Mouse (Mus musculus) neural tube, embryonic 11.5 days (tissue): ENCODE results near the gene Ttc17. TPM values are rescaled to one million over a fixed set of nuclear protein-coding genes. Genes with fewer than 3 reads are reported as not detected.
A peak's percentile ranks its signal among the peaks of the same experiment; 100 is the strongest.

Experiments
- ATAC-seq: fragments of 200-750 bp; cut with Nextera tagmentation; 2 replicates; pipeline ENCODE4 v1.8.0; 2017; ENCODE audit warnings: moderate number of reproducible peaks, mild to moderate bottlenecking, moderate TSS enrichment, moderate library complexity; ENCODE audit not compliant: insufficient read depth, low FRiP score, low TSS enrichment
- DNase-seq: peaks from one replicate; pipeline ENCODE4 v3.0.0-alpha.2; 2015; ENCODE audit warnings: low spot score
- H3K27ac ChIP-seq: fragments of 300-500 bp; sonication (generic); 2 replicates; pipeline ENCODE4 v1.5.1; 2014; ENCODE audit warnings: low read depth, mild to moderate bottlenecking, low read length
- H3K27me3 ChIP-seq: fragments of 300-500 bp; sonication (generic); 2 replicates; pipeline ENCODE4 v1.6.1; 2014; ENCODE audit warnings: mild to moderate bottlenecking, low read length, mixed read lengths; ENCODE audit not compliant: control insufficient read depth, insufficient read depth
- H3K36me3 ChIP-seq: fragments of 300-500 bp; sonication (generic); 2 replicates; pipeline ENCODE4 v1.6.1; 2014; ENCODE audit warnings: mild to moderate bottlenecking, low read length, moderate library complexity, mixed read lengths; ENCODE audit not compliant: control insufficient read depth, insufficient read depth
- H3K4me1 ChIP-seq: fragments of 300-500 bp; sonication (generic); 2 replicates; pipeline ENCODE4 v1.6.1; 2014; ENCODE audit warnings: low read length, mixed read lengths; ENCODE audit not compliant: control insufficient read depth, insufficient read depth
- H3K4me2 ChIP-seq: fragments of 300-500 bp; sonication (generic); 2 replicates; pipeline ENCODE4 v1.6.1; 2014; ENCODE audit warnings: low read depth, mild to moderate bottlenecking, moderate library complexity
- H3K4me3 ChIP-seq: fragments of 300-500 bp; sonication (generic); 2 replicates; pipeline ENCODE4 v1.5.1; 2014; ENCODE audit warnings: low read depth, low read length
- H3K9ac ChIP-seq: fragments of 300-500 bp; sonication (generic); 2 replicates; pipeline ENCODE4 v1.6.1; 2014; ENCODE audit warnings: mild to moderate bottlenecking, low read length
- H3K9me3 ChIP-seq: fragments of 300-500 bp; sonication (generic); 2 replicates; pipeline ENCODE4 v1.6.1; 2016; ENCODE audit warnings: low read length; ENCODE audit not compliant: control insufficient read depth
- WGBS: fragments of 180-500 bp; shearing (Covaris S2); extraction: QIAGEN DNeasy Blood & Tissue Kit; methylation state at CpG from one replicate; pipeline ENCODE4 v1.1.7; 2014; 5-methylcytosine and 5-hydroxymethylcytosine counted together
- polyA plus RNA-seq: library from polyadenylated mRNA; unstranded; fragments of >200 nt; fragmentation: Nextera tagmentation; extraction: Ambion mirVana; gene quantifications from 2 replicates; pipeline ENCODE4 v1.2.1, GENCODE M21; 2014

The Ttc17 gene
- polyA plus RNA-seq, 1 experiment from 2014 or later, result 13.7 TPM

GRCm38 (mm10) chr2:94407021-94407420 is 532 bp upstream of the Ttc17 start:
- DNase-seq, result no peak
- Histone ChIP-seq H3K36me3 (peaks cover 4% of the 10 kb centered on the region; the same call in 1 of the 2 replicates), H3K4me3 (peak overlapping the region; percentile 59), H3K27me3 (no peaks in the 10 kb centered on the region), H3K4me1 (peaks cover 7% of the 10 kb centered on the region; the same call in 1 of the 2 replicates), H3K9me3 (no peaks in the 10 kb centered on the region), H3K4me2 (peak overlapping the region; percentile 63), H3K9ac (peak overlapping the region; percentile 72; the same call in 1 of the 2 replicates), H3K27ac (no peak overlapping the region)
- 0 out of 2 replicates have a peak, but pooled peaks have one; percentile 5 for ATAC-seq
- WGBS, result 5% methylated on average over 13 of the region's 13 CpGs

GRCm38 (mm10) chr2:94405397-94406082 is 949 bp downstream of the Ttc17 start:
- 11% methylated on average over 21 of the region's 21 CpGs for WGBS
- DNase-seq, result no peak
- no peak overlapping the region for H3K27ac ChIP-seq

GRCm38 (mm10) chr2:94404512-94405240 is 1.8 kb downstream of the Ttc17 start:
- no peak for DNase-seq
- peaks cover 7% of the 10 kb centered on the region; the same call in 1 of the 2 replicates for H3K4me1 ChIP-seq
- H3K4me3 ChIP-seq, result no peak overlapping the region
- WGBS, result 74% methylated on average over 10 of the region's 10 CpGs
- H3K36me3 ChIP-seq, result no peaks in the 10 kb centered on the region
- H3K4me2 ChIP-seq, result no peak overlapping the region
- H3K9ac ChIP-seq, result no peak overlapping the region
- H3K9me3 ChIP-seq, result no peaks in the 10 kb centered on the region
- no peak for ATAC-seq
- no peaks in the 10 kb centered on the region for H3K27me3 ChIP-seq
- no peak overlapping the region for H3K27ac ChIP-seq

More at GRCm38 (mm10) chr2:94405397-94406082, 949 bp downstream of the Ttc17 start:
- H3K4me2 ChIP-seq, result peak overlapping the region; percentile 63
- peak overlapping the region; percentile 59 for H3K4me3 ChIP-seq
- peaks cover 7% of the 10 kb centered on the region; the same call in 1 of the 2 replicates for H3K4me1 ChIP-seq
- no peaks in the 10 kb centered on the region; the same call in 1 of the 2 replicates for H3K36me3 ChIP-seq
- no peaks in the 10 kb centered on the region for H3K27me3 ChIP-seq
- peak overlapping the region; percentile 72 for H3K9ac ChIP-seq
- no peaks in the 10 kb centered on the region for H3K9me3 ChIP-seq
- ATAC-seq, result no peak

DNA sequence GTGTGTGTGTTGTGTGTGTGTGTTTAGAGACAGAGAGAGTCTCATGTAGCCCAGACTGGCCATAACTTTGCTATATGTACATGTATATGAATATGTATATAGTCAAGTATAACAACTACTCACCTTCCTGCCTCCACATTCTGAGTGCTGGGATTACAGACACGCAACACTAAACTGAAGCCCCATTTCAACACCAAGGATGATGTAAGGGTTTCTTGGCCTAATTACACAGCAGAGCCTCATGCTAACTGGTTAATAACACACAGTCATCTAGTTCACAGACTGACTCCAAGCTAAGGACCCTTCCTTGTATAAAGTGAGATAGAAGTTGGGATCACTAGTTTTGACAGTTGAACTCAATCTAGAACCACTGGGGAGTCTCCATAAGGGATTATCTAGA is 3.9 kb downstream of the Ttc17 start:
- H3K36me3 ChIP-seq, result no peaks in the 10 kb centered on the region
- no peak overlapping the region for H3K9ac ChIP-seq
- ATAC-seq (no peak), DNase-seq (no peak)
- WGBS, result 94% methylated on average over 1 of the region's 1 CpGs
- no peaks in the 10 kb centered on the region for H3K9me3 ChIP-seq
- H3K4me3 ChIP-seq, result no peak overlapping the region
- no peaks in the 10 kb centered on the region for H3K27me3 ChIP-seq
- peaks cover 3% of the 10 kb centered on the region; the same call in 1 of the 2 replicates for H3K4me1 ChIP-seq
- H3K4me2 ChIP-seq, result no peak overlapping the region
- H3K27ac ChIP-seq, result no peak overlapping the region

GRCm38 (mm10) chr2:94402096-94402495 is 4.4 kb downstream of the Ttc17 start:
- Histone ChIP-seq H3K4me1 (peaks cover 3% of the 10 kb centered on the region; the same call in 1 of the 2 replicates), H3K27ac (no peak overlapping the region), H3K27me3 (no peaks in the 10 kb centered on the region), H3K36me3 (no peaks in the 10 kb centered on the region), H3K4me2 (no peak overlapping the region), H3K9ac (no peak overlapping the region), H3K9me3 (no peaks in the 10 kb centered on the region), H3K4me3 (no peak overlapping the region)
- no peak for DNase-seq
- WGBS, result 90% methylated on average over 7 of the region's 7 CpGs
- ATAC-seq, result no peak

- WGBS, result 92% methylated on average over 3 of the region's 3 CpGs
- Histone ChIP-seq H3K4me3 (no peak overlapping the region), H3K36me3 (no peaks in the 10 kb centered on the region), H3K4me1 (peaks cover 3% of the 10 kb centered on the region; the same call in 1 of the 2 replicates), H3K9ac (no peak overlapping the region), H3K4me2 (no peak overlapping the region), H3K27ac (no peak overlapping the region), H3K27me3 (no peaks in the 10 kb centered on the region), H3K9me3 (no peaks in the 10 kb centered on the region)
- DNase-seq (no peak), ATAC-seq (no peak)
These were observed 5.5 kb downstream of the Ttc17 start for GRCm38 (mm10) chr2:94401006-94401405.

- H3K9ac ChIP-seq, result no peak overlapping the region
- no peaks in the 10 kb centered on the region; the same call in 1 of the 2 replicates for H3K4me1 ChIP-seq
- no peaks in the 10 kb centered on the region for H3K9me3 ChIP-seq
- 59% methylated on average over 8 of the region's 8 CpGs for WGBS
- no peaks in the 10 kb centered on the region for H3K27me3 ChIP-seq
- DNase-seq, result no peak
- H3K4me3 ChIP-seq, result no peak overlapping the region
- no peaks in the 10 kb centered on the region for H3K36me3 ChIP-seq
- no peak for ATAC-seq
- H3K27ac ChIP-seq, result no peak overlapping the region
- H3K4me2 ChIP-seq, result no peak overlapping the region
These were observed 8.1 kb downstream of the Ttc17 start for GRCm38 (mm10) chr2:94398138-94398970.

GRCm38 (mm10) chr2:94397453-94397852 is 9.0 kb downstream of the Ttc17 start:
- Histone ChIP-seq H3K4me1 (no peaks in the 10 kb centered on the region; the same call in 1 of the 2 replicates), H3K36me3 (no peaks in the 10 kb centered on the region), H3K27ac (no peak overlapping the region), H3K9ac (no peak overlapping the region), H3K4me3 (no peak overlapping the region), H3K4me2 (no peak overlapping the region), H3K27me3 (no peaks in the 10 kb centered on the region), H3K9me3 (no peaks in the 10 kb centered on the region)
- DNase-seq, result no peak
- ATAC-seq, result no peak
- 82% methylated on average over 5 of the region's 5 CpGs for WGBS
